ENCODE assay signal across 1 mouse cellular context in the genomic region with DNA sequence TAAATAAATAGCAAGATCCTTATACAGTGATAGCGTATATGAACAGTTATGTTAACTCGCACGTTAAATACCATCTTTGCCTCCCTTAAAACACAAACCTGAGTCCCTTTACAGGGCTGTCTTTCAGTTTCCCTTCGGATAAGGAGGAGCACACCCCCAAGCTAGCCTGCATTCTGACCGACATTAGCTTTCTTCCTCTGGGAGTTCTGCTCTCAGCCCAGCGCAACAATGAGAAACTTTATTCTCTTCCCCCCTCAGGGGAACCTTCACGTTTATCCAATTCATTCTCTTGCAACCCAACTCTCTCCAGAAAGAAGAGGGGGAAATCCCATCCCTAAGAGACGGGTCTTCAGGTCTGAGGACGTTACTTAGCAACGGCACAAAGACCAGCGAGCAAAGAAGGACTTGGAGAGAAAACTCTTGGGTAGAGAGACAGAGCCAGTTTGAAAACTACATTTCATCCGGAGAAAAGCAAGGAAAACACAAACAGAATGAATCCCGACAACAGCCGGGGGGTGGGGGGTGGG.
TF ChIP-seq lines count a peak whose summit lies in the region.

No protein-coding gene starts in this region.

TF ChIP-seq in CH12.LX, 34 proteins besides CTCF, POLR2A, EP300 and RAD21:
- TF ChIP-seq CHD2 (IDR thresholded peaks at IDR 0.05; ENCODE audit: low read length) (no peak), SMC3 (IDR thresholded peaks at IDR 0.05; ENCODE audit: low read depth, low read length) (no peak), JUND (conservative IDR thresholded peaks at IDR 0.05; ENCODE audit: low read depth, low read length) (no peak), POLR2AphosphoS2 (IDR thresholded peaks at IDR 0.05; ENCODE audit: low read depth, low read length) (no peak), E2F4 (IDR thresholded peaks at IDR 0.05; ENCODE audit: insufficient replicate concordance, low read depth, low read length) (no peak), ZNF384 (IDR thresholded peaks at IDR 0.05; ENCODE audit: low read depth, low read length) (no peak), USF2 (conservative IDR thresholded peaks at IDR 0.05; ENCODE audit: low read depth, low read length) (no peak), GABPA (IDR thresholded peaks at IDR 0.05; ENCODE audit: insufficient replicate concordance, low read depth, low read length) (no peak), IRF4 (IDR thresholded peaks at IDR 0.05; ENCODE audit: low read depth, low read length) (no peak), MAX (IDR thresholded peaks at IDR 0.05; ENCODE audit: low read length) (no peak), BHLHE40 (IDR thresholded peaks at IDR 0.05; ENCODE audit: low read depth, low read length) (no peak), ELF1 (IDR thresholded peaks at IDR 0.05; ENCODE audit: low read depth, low read length) (no peak), RCOR1 (conservative IDR thresholded peaks at IDR 0.05; ENCODE audit: low read depth, low read length) (no peak)
